Mouse (Mus musculus) E14TG2a.4 (cell line): ENCODE results near the gene C330007P06Rik.

Experiments used
- CTCF ChIP-seq: conservative IDR thresholded peaks from 2 replicates; pipeline ENCODE4 v1.5.1; 2014; ENCODE audit warnings: low read length
- NANOG ChIP-seq: IDR thresholded peaks from 2 replicates; pipeline ENCODE4 v1.6.1; 2014; ENCODE audit warnings: borderline replicate concordance, low read length, mixed read lengths

- TF ChIP-seq CTCF = no peak
- no peak for TF ChIP-seq NANOG
These were observed 47.0 kb downstream of the C330007P06Rik start for GRCm38 (mm10) chrX:36826873-36827272.
